Mouse (Mus musculus) hindbrain, postnatal 0 days (tissue): Measurements from ENCODE around the gene Sars2. TPM values are rescaled to one million over a fixed set of nuclear protein-coding genes. Genes with fewer than 3 reads are reported as not detected.

ENCODE experiments used
- ATAC-seq: fragments of 200-750 bp; cut with Nextera tagmentation; 2 replicates; pipeline ENCODE4 v1.8.0; 2017; ENCODE audit warnings: mild to moderate bottlenecking, moderate TSS enrichment, moderate library complexity
- DNase-seq: peaks from one replicate; pipeline ENCODE4 v3.0.0-alpha.2; 2015; ENCODE audit warnings: low spot score
- H3K27ac ChIP-seq: fragments of 300-500 bp; sonication (generic); 2 replicates; pipeline ENCODE4 v1.5.1; 2014; ENCODE audit warnings: mild to moderate bottlenecking
- H3K27me3 ChIP-seq: fragments of 300-500 bp; sonication (generic); 2 replicates; pipeline ENCODE4 v1.6.1; 2014; ENCODE audit warnings: low read length, mixed read lengths; ENCODE audit not compliant: insufficient read depth
- H3K36me3 ChIP-seq: fragments of 300-500 bp; sonication (generic); 2 replicates; pipeline ENCODE4 v1.6.1; 2014; ENCODE audit warnings: low read length, mixed read lengths; ENCODE audit not compliant: insufficient read depth
- H3K4me1 ChIP-seq: fragments of 300-500 bp; sonication (generic); 2 replicates; pipeline ENCODE4 v1.6.1; 2014; ENCODE audit warnings: antibody characterized with exemption, low read length, mixed read lengths; ENCODE audit not compliant: insufficient read depth
- H3K4me2 ChIP-seq: fragments of 300-500 bp; sonication (generic); 2 replicates; pipeline ENCODE4 v1.6.1; 2014; ENCODE audit warnings: low read depth, mild to moderate bottlenecking, low read length, moderate library complexity, mixed read lengths
- H3K4me3 ChIP-seq: fragments of 300-500 bp; sonication (generic); 2 replicates; pipeline ENCODE4 v1.5.1; 2014; ENCODE audit warnings: low read length
- H3K9ac ChIP-seq: fragments of 300-500 bp; sonication (generic); replicated peaks from 2 replicates; pipeline ENCODE4 v1.6.1; 2014; ENCODE audit warnings: mild to moderate bottlenecking, low read length, moderate library complexity, mixed read lengths
- H3K9me3 ChIP-seq: fragments of 300-500 bp; sonication (generic); 2 replicates; pipeline ENCODE4 v1.6.1; 2016; ENCODE audit warnings: low read length, mixed read lengths
- CTCF ChIP-seq: IDR thresholded peaks from 2 replicates; pipeline ENCODE4 v1.5.1; 2016; ENCODE audit warnings: antibody characterized with exemption, control low read depth, low read depth
- WGBS: fragments of 180-500 bp; shearing (Covaris S2); extraction: QIAGEN DNeasy Blood & Tissue Kit; methylation state at CpG from one replicate; pipeline ENCODE4 v1.1.7; 2014; 5-methylcytosine and 5-hydroxymethylcytosine counted together
- polyA plus RNA-seq: library from polyadenylated mRNA; unstranded; fragments of >200 nt; fragmentation: Nextera tagmentation; extraction: Ambion mirVana; gene quantifications from 2 replicates; pipeline ENCODE4 v1.2.1, GENCODE M21; 2015
- total RNA-seq: library from RNA; depleted of rRNA; stranded (reverse); fragments of >200 nt; gene quantifications from 2 replicates; pipeline ENCODE4 v1.2.3, GENCODE M21; 2014

The Sars2 gene
- total and polyA plus RNA-seq, 2 experiments from 2014 or later = 17.3 to 18.9 TPM

DNA sequence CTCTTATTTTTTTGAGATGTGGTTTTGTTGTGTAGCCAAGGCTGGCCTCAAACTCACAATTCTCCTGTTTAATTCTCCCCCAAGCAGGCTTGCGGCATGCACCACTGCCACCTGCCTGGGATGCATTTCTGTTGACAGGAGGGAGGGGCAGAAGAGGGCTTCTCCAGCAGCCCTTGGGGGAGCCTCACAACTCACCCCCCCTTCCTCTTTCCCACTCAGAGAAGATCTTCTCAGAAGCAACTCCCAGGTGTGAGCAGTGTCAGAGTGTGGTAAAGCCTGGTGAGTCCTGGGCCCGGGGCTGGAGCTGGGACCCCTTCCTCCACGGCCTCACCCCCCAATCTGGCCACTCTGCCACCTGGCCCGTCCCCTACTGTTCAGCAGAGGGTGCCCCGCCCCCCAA, 43.4 kb downstream of the Sars2 start:
- H3K4me3 ChIP-seq = no peak overlapping the region
- no peaks in the 10 kb centered on the region for H3K27me3 ChIP-seq
- peaks cover 4% of the 10 kb centered on the region; the same call in 1 of the 2 replicates for H3K36me3 ChIP-seq
- no peak for ATAC-seq
- no peak overlapping the region for H3K9ac ChIP-seq
- no peaks in the 10 kb centered on the region for H3K9me3 ChIP-seq
- WGBS = 78% methylated on average over 5 of the region's 5 CpGs
- DNase-seq = no peak
- TF ChIP-seq CTCF = no peak
- no peak overlapping the region for H3K27ac ChIP-seq
- no peaks in the 10 kb centered on the region for H3K4me1 ChIP-seq
- no peak overlapping the region for H3K4me2 ChIP-seq

DNA sequence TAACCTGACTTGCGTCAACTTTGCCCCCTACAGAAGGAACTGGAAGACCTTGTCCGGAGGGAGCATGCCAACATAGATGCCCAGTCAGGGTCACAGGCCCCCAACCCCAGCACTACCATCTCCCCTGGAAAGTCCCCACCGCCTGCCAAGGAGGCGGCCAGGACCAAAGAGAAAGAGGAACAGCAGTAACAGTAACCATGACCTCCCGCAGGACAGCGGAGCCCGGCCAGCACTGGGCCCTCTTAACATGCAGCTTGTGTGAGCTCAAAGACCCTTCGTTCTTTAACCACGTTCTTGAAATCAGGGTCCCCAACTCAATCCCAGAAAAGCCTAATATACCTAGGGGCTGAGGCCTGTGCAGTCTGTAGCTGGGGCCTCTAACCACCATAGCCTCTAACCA, 46.1 kb downstream of the Sars2 start:
- no peak for TF ChIP-seq CTCF
- H3K27me3 ChIP-seq = no peaks in the 10 kb centered on the region
- 90% methylated on average over 9 of the region's 9 CpGs for WGBS
- no peak overlapping the region for H3K9ac ChIP-seq
- no peak overlapping the region for H3K4me2 ChIP-seq
- no peak for ATAC-seq
- no peaks in the 10 kb centered on the region for H3K4me1 ChIP-seq
- H3K27ac ChIP-seq = no peak overlapping the region
- H3K4me3 ChIP-seq = no peak overlapping the region
- H3K9me3 ChIP-seq = no peaks in the 10 kb centered on the region
- DNase-seq = no peak
- peaks cover 1% of the 10 kb centered on the region; the same call in 1 of the 2 replicates for H3K36me3 ChIP-seq

DNA sequence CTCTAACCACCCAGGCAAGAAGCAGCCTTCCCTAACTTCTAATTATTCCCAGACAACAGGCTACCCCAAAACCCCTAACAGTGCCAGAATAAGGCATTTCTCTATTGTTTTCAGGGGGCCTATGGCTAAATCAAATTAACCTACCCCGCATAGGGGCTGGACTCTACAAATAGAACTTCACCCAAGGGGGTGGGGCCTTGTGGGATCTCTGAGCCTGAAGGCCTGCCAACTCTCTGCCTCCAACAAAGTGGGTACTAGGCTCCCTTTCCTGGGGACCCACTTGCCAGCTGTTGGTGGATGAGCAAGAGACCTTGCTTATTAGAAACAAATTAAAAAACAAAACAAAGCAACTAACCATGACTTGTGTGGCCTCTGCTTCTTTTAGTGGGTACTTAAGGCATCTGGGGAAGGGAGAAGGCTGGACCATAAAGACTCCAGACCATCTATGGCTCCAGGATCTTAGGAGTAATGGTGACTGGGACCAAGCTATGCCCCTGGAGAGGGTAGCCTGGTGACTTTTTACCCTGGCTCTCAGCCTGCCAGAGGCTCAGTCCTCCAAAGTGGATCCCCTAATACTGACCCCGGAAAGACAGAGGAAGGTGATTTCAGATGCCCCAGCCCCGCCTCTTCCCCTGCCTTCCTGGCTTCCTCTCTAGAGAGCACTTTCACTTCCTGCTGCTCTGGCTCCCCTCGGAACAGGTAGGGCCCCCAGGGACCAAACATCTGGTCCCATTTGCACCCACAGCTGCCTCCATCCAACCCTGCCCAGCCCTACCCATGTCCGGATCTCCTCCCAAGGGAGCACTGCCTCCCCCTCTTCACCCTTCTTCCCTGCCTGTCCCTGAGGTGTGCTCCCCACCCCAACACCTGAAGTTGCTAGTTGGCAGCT, 46.8 kb downstream of the Sars2 start, which contains the start of gene Rinl:
TSS of gene Rinl (plus strand) at position 663 of the 889 bp plus-strand sequence.
- Histone ChIP-seq H3K9me3 (no peaks in the 10 kb centered on the region), H3K4me3 (no peak within 1 kb of the TSS), H3K4me1 (no peaks in the 10 kb centered on the region), H3K4me2 (no peak within 1 kb of the TSS), H3K36me3 (no peaks in the 10 kb centered on the region; the same call in 1 of the 2 replicates), H3K27me3 (no peaks in the 10 kb centered on the region), H3K9ac (no peak within 1 kb of the TSS), H3K27ac (no peak within 1 kb of the TSS)
- TF ChIP-seq CTCF = no peak
- DNase-seq = no peak
- ATAC-seq = no peak
- 68% methylated on average over 5 of the region's 5 CpGs for WGBS

DNA sequence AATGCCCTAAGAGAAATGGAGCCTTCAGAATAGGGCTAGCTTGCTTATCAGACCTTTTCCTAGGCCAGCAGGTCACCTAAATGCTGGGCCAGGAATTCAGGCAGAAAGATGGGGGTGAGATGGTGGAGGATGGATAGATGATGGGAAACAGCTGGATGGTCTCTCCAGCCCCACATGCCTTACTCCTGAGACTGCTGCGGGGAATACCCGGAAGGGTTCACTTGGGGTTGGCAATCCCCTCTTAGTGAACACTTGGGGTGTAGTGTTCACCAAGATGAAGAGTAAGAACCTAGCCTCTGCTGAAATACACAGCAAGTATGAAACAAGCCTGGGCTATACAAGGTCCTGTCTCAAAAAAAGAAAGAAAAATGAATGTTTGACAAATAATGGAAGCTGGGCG, 47.4 kb downstream of the Sars2 start:
- no peaks in the 10 kb centered on the region for H3K27me3 ChIP-seq
- no peak for TF ChIP-seq CTCF
- H3K36me3 ChIP-seq = no peaks in the 10 kb centered on the region; the same call in 1 of the 2 replicates
- H3K9me3 ChIP-seq = no peaks in the 10 kb centered on the region
- WGBS = 89% methylated on average over 3 of the region's 3 CpGs
- no peak for ATAC-seq
- H3K27ac ChIP-seq = no peak overlapping the region
- H3K4me3 ChIP-seq = no peak overlapping the region
- H3K9ac ChIP-seq = no peak overlapping the region
- H3K4me2 ChIP-seq = no peak overlapping the region
- DNase-seq = no peak
- H3K4me1 ChIP-seq = no peaks in the 10 kb centered on the region

DNA sequence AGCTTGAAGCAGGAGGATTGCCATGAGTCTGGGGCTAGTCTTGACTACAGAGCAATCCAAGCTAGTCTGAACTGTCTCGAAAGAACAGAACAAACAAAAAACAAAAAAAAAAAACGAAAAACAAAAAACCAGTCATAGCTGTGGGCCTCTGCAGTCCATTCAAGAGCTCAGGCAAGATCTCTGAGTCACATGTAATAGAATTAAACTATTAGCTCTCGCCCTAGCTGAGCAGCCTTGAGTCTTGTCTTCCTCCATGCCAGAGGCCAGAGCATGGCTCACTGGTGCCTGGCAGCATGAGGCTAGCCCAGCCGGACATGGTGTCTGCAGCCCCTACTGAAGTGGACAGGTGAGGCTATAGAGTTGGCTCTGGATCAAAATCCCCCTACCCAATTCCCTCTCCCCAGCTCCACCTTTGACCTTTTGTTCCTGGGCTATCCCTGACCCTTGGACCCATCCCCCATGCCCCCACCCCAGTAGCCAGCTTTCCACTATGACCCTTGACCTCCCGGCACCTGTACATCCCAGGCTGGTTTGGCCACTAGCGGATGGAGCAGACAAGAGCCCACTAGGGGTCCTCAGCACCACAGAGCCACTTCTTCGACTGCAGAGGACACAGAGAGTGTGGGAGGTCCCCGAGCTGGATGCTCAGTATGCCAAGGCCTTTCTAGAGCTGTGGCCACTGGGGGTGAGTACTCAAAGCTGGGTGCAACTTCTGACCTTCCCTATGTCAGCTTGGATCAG, 48.4 kb downstream of the Sars2 start:
- peak; percentile 25; the same call in 1 of the 2 replicates for ATAC-seq
- Histone ChIP-seq H3K4me1 (no peaks in the 10 kb centered on the region), H3K27me3 (no peaks in the 10 kb centered on the region), H3K9ac (no peak overlapping the region), H3K9me3 (no peaks in the 10 kb centered on the region), H3K36me3 (no peaks in the 10 kb centered on the region; the same call in 1 of the 2 replicates), H3K27ac (no peak overlapping the region), H3K4me2 (no peak overlapping the region), H3K4me3 (no peak overlapping the region)
- 49% methylated on average over 8 of the region's 8 CpGs for WGBS
- TF ChIP-seq CTCF = peak; percentile 52
- DNase-seq = no peak

DNA sequence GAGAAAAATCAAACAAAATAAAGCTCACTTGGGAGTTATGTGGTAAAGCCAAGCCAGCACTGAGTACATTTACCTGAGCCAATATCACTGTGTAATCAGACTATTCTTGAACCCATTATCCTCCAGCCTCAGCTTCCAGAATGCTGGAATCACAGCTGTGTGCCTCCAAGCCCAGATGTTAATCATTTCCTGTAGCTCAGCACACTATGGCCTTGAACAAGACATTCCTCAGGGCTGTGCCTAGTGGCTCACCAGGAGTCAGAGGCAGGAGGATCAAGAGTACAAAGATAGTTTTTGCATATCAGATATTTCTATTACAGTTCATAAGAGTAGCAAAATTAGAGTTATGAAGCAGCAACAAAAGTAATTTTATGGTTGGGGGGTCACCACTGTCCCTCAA, 49.9 kb downstream of the Sars2 start:
- Histone ChIP-seq H3K27ac (no peak overlapping the region), H3K4me3 (no peak overlapping the region), H3K9ac (no peak overlapping the region), H3K9me3 (no peaks in the 10 kb centered on the region), H3K4me1 (no peaks in the 10 kb centered on the region), H3K36me3 (no peaks in the 10 kb centered on the region; the same call in 1 of the 2 replicates), H3K27me3 (no peaks in the 10 kb centered on the region), H3K4me2 (no peak overlapping the region)
- no peak for TF ChIP-seq CTCF
- DNase-seq (no peak), ATAC-seq (no peak)
